Mouse (Mus musculus) limb, embryonic 15.5 days (tissue): ENCODE data around the gene Zfp322a. TPM values are rescaled to one million over a fixed set of nuclear protein-coding genes. Genes with fewer than 3 reads are reported as not detected.
"Not testable (repeated sequence)": the region's sequence is repeated elsewhere in the genome, so short reads cannot be mapped to it uniquely, and the experiment has no call there.

ENCODE experiments used
- ATAC-seq: fragments of 200-750 bp; cut with Nextera tagmentation; 2 replicates; pipeline ENCODE4 v1.8.0; 2017; ENCODE audit warnings: low read depth, moderate TSS enrichment; ENCODE audit not compliant: insufficient number of reproducible peaks, low FRiP score, low TSS enrichment
- H3K27ac ChIP-seq: fragments of 300-500 bp; sonication (generic); 2 replicates; pipeline ENCODE4 v1.5.1; 2015; ENCODE audit warnings: moderate library complexity, mild to moderate bottlenecking, inconsistent platforms
- H3K27me3 ChIP-seq: fragments of 300-500 bp; sonication (generic); 2 replicates; pipeline ENCODE4 v1.6.1; 2015; ENCODE audit warnings: inconsistent platforms
- H3K36me3 ChIP-seq: fragments of 300-500 bp; sonication (generic); 2 replicates; pipeline ENCODE4 v1.6.1; 2015; ENCODE audit warnings: inconsistent platforms
- H3K4me1 ChIP-seq: fragments of 300-500 bp; sonication (generic); 2 replicates; pipeline ENCODE4 v1.6.1; 2015; ENCODE audit warnings: inconsistent platforms
- H3K4me2 ChIP-seq: fragments of 300-500 bp; sonication (generic); 2 replicates; pipeline ENCODE4 v1.6.1; 2015; ENCODE audit warnings: mild to moderate bottlenecking, inconsistent platforms
- H3K4me3 ChIP-seq: fragments of 300-500 bp; sonication (generic); 2 replicates; pipeline ENCODE4 v1.5.1; 2015; ENCODE audit warnings: mild to moderate bottlenecking, inconsistent platforms
- H3K9ac ChIP-seq: fragments of 300-500 bp; sonication (generic); 2 replicates; pipeline ENCODE4 v1.6.1; 2015; ENCODE audit warnings: inconsistent platforms
- H3K9me3 ChIP-seq: fragments of 300-500 bp; sonication (generic); 2 replicates; pipeline ENCODE4 v1.6.1; 2016; ENCODE audit warnings: inconsistent platforms
- WGBS: fragments of 180-500 bp; shearing (Covaris S2); methylation state at CpG from one replicate; pipeline ENCODE4 v1.1.7; 2015; 5-methylcytosine and 5-hydroxymethylcytosine counted together
- polyA plus RNA-seq: library from polyadenylated mRNA; unstranded; fragments of >200 nt; fragmentation: Nextera tagmentation; extraction: Ambion mirVana; gene quantifications from 2 replicates; pipeline ENCODE4 v1.2.1, GENCODE M21; 2015

Gene Zfp322a
- polyA plus RNA-seq, 1 experiment from 2014 or later: 44.2 TPM

- WGBS: 5% methylated on average over 11 of the region's 11 CpGs
These were observed 59.0 kb downstream of the Zfp322a start for GRCm38 (mm10) chr13:23310036-23310435.

GRCm38 (mm10) chr13:23309495-23310011 is 59.5 kb downstream of the Zfp322a start:
- ATAC-seq: no peak
- WGBS: 3% methylated on average over 28 of the region's 28 CpGs
- no peak overlapping the region for H3K9ac ChIP-seq
- no peaks in the 10 kb centered on the region for H3K9me3 ChIP-seq
- peaks cover 76% of the 10 kb centered on the region for H3K27me3 ChIP-seq
- H3K4me1 ChIP-seq: peaks cover 21% of the 10 kb centered on the region
- H3K27ac ChIP-seq: no peak overlapping the region
- peak overlapping the region; percentile 34 for H3K4me3 ChIP-seq
- H3K4me2 ChIP-seq: peak overlapping the region; percentile 57
- no peaks in the 10 kb centered on the region for H3K36me3 ChIP-seq

More at GRCm38 (mm10) chr13:23310036-23310435, 59.0 kb downstream of the Zfp322a start:
- Histone ChIP-seq H3K4me1 (peaks cover 21% of the 10 kb centered on the region), H3K9ac (no peak overlapping the region), H3K27ac (no peak overlapping the region), H3K36me3 (no peaks in the 10 kb centered on the region), H3K9me3 (no peaks in the 10 kb centered on the region), H3K27me3 (peaks cover 78% of the 10 kb centered on the region), H3K4me2 (peak overlapping the region; percentile 57), H3K4me3 (peak overlapping the region; percentile 34)
- ATAC-seq: no peak

GRCm38 (mm10) chr13:23308639-23309307 is 60.2 kb downstream of the Zfp322a start:
- Histone ChIP-seq H3K27me3 (peaks cover 68% of the 10 kb centered on the region), H3K4me2 (peak overlapping the region; percentile 57), H3K4me3 (peak overlapping the region; percentile 34), H3K4me1 (peaks cover 21% of the 10 kb centered on the region)
- H3K27ac ChIP-seq, H3K36me3 ChIP-seq, H3K9me3 ChIP-seq, ATAC-seq, H3K9ac ChIP-seq: not testable (repeated sequence)
- WGBS: 11% methylated on average over 18 of the region's 18 CpGs

- peaks cover 10% of the 10 kb centered on the region for H3K4me1 ChIP-seq
- H3K9ac ChIP-seq: no peak overlapping the region
- H3K27ac ChIP-seq: no peak overlapping the region
- no peaks in the 10 kb centered on the region for H3K36me3 ChIP-seq
- ATAC-seq: no peak
- peaks cover 54% of the 10 kb centered on the region for H3K27me3 ChIP-seq
- H3K4me2 ChIP-seq: peak overlapping the region; percentile 25
- no peaks in the 10 kb centered on the region for H3K9me3 ChIP-seq
- 9% methylated on average over 24 of the region's 24 CpGs for WGBS
- peak overlapping the region; percentile 23 for H3K4me3 ChIP-seq
These were observed 61.8 kb downstream of the Zfp322a start for GRCm38 (mm10) chr13:23307069-23307814.

- ATAC-seq: no peak
- H3K36me3 ChIP-seq: no peaks in the 10 kb centered on the region
- H3K27ac ChIP-seq: no peak overlapping the region
- H3K27me3 ChIP-seq: peaks cover 50% of the 10 kb centered on the region
- no peaks in the 10 kb centered on the region for H3K9me3 ChIP-seq
- H3K4me3 ChIP-seq: peak overlapping the region; percentile 23
- H3K4me2 ChIP-seq: peak overlapping the region; percentile 25
- 23% methylated on average over 10 of the region's 10 CpGs for WGBS
- H3K9ac ChIP-seq: no peak overlapping the region
- peaks cover 10% of the 10 kb centered on the region for H3K4me1 ChIP-seq
These were observed 62.3 kb downstream of the Zfp322a start for GRCm38 (mm10) chr13:23306707-23307068.

Other genes starting within 250 kb of the Zfp322a start
- not detected in 2 replicates for gene Vmn1r218, start 236.1 kb downstream of the Zfp322a start, polyA plus RNA-seq
- not detected in 2 replicates for gene Vmn1r219, start 209.9 kb downstream of the Zfp322a start, polyA plus RNA-seq
- gene Vmn1r220, start 181.2 kb downstream of the Zfp322a start, polyA plus RNA-seq: not detected in 2 replicates
- gene Vmn1r221, start 155.1 kb downstream of the Zfp322a start, polyA plus RNA-seq: not detected in 2 replicates
- gene Vmn1r222, start 133.3 kb downstream of the Zfp322a start, polyA plus RNA-seq: not detected in 2 replicates
- not detected in 2 replicates for gene Vmn1r223, start 122.1 kb downstream of the Zfp322a start, polyA plus RNA-seq
- 11.9 and 13.9 TPM in 2 replicates for gene Abt1, start 54.7 kb upstream of the Zfp322a start, polyA plus RNA-seq
- 0.18 and 0.22 TPM in 2 replicates for gene Btn1a1, start 96.7 kb upstream of the Zfp322a start, polyA plus RNA-seq
- 0.61 and 0.67 TPM in 2 replicates for gene Btn2a2, start 119.6 kb upstream of the Zfp322a start, polyA plus RNA-seq
- 4.8 and 6.3 TPM in 2 replicates for gene Hist1h4h, start 161.8 kb upstream of the Zfp322a start, polyA plus RNA-seq
- gene Hist1h2af, start 164.7 kb upstream of the Zfp322a start, polyA plus RNA-seq: 4.1 and 7.5 TPM in 2 replicates
- gene Hist1h3g, start 166.2 kb upstream of the Zfp322a start, polyA plus RNA-seq: 3.4 and 5.4 TPM in 2 replicates
- gene Hist1h2bh, start 174.2 kb upstream of the Zfp322a start, polyA plus RNA-seq: 0.77 and 0.83 TPM in 2 replicates
- 1.1 TPM in 1 of 2 replicates, not detected in the other for gene Hist1h3f, start 174.8 kb upstream of the Zfp322a start, polyA plus RNA-seq
- 0.65 and 0.95 TPM in 2 replicates for gene Hist1h4f, start 182.4 kb upstream of the Zfp322a start, polyA plus RNA-seq
- 0.32 and 0.51 TPM in 2 replicates for gene Hist1h1d, start 184.1 kb upstream of the Zfp322a start, polyA plus RNA-seq
- 2.1 and 4.8 TPM in 2 replicates for gene Hist1h3e, start 193.2 kb upstream of the Zfp322a start, polyA plus RNA-seq
- 68.7 and 88.5 TPM in 2 replicates for gene Hist1h2ae, start 202.0 kb upstream of the Zfp322a start, polyA plus RNA-seq
- 5.5 and 6.0 TPM in 2 replicates for gene Hist1h2bg, start 202.2 kb upstream of the Zfp322a start, polyA plus RNA-seq
- 2.9 and 5.8 TPM in 2 replicates for gene Hist1h2bf, start 205.0 kb upstream of the Zfp322a start, polyA plus RNA-seq
- gene Hist1h2ad, start 205.2 kb upstream of the Zfp322a start, polyA plus RNA-seq: 0.89 and 2.3 TPM in 2 replicates
- 5.8 and 6.5 TPM in 2 replicates for gene Hist1h3d, start 206.6 kb upstream of the Zfp322a start, polyA plus RNA-seq
- 75.2 and 108 TPM in 2 replicates for gene Hist1h4d, start 212.4 kb upstream of the Zfp322a start, polyA plus RNA-seq